Mouse (Mus musculus) stomach, embryonic 15.5 days (tissue): ENCODE measurements around the gene Cacna2d3. TPM values are rescaled to one million over a fixed set of nuclear protein-coding genes. Genes with fewer than 3 reads are reported as not detected.

Experiments
- ATAC-seq: fragments of 200-750 bp; cut with Nextera tagmentation; 2 replicates; pipeline ENCODE4 v1.8.0; 2017; ENCODE audit warnings: low read depth, moderate number of reproducible peaks, moderate TSS enrichment; ENCODE audit not compliant: insufficient read depth, low FRiP score
- H3K27ac ChIP-seq: fragments of 300-500 bp; sonication (generic); 2 replicates; pipeline ENCODE4 v1.5.1; 2015; ENCODE audit warnings: mild to moderate bottlenecking, inconsistent platforms
- H3K27me3 ChIP-seq: fragments of 300-500 bp; sonication (generic); replicated peaks from 2 replicates; pipeline ENCODE4 v1.6.1; 2015; ENCODE audit warnings: inconsistent platforms
- H3K36me3 ChIP-seq: fragments of 300-500 bp; sonication (generic); 2 replicates; pipeline ENCODE4 v1.6.1; 2015; ENCODE audit warnings: inconsistent platforms
- H3K4me1 ChIP-seq: fragments of 300-500 bp; sonication (generic); 2 replicates; pipeline ENCODE4 v1.6.1; 2015; ENCODE audit warnings: inconsistent platforms
- H3K4me2 ChIP-seq: fragments of 300-500 bp; sonication (generic); 2 replicates; pipeline ENCODE4 v1.6.1; 2015; ENCODE audit warnings: mild to moderate bottlenecking, inconsistent platforms
- H3K4me3 ChIP-seq: fragments of 300-500 bp; sonication (generic); replicated peaks from 2 replicates; pipeline ENCODE4 v1.5.1; 2015; ENCODE audit warnings: inconsistent platforms
- H3K9ac ChIP-seq: fragments of 300-500 bp; sonication (generic); 2 replicates; pipeline ENCODE4 v1.6.1; 2015; ENCODE audit warnings: inconsistent platforms
- H3K9me3 ChIP-seq: fragments of 300-500 bp; sonication (generic); 2 replicates; pipeline ENCODE4 v1.6.1; 2016; ENCODE audit warnings: inconsistent platforms
- WGBS: fragments of 180-500 bp; shearing (Covaris S2); methylation state at CpG from one replicate; pipeline ENCODE4 v1.1.7; 2015; 5-methylcytosine and 5-hydroxymethylcytosine counted together
- polyA plus RNA-seq: library from polyadenylated mRNA; unstranded; fragments of >200 nt; fragmentation: Nextera tagmentation; extraction: Ambion mirVana; gene quantifications from 2 replicates; pipeline ENCODE4 v1.2.1, GENCODE M21; 2015

The Cacna2d3 gene
- polyA plus RNA-seq, 1 experiment from 2014 or later, result 1.6 TPM

- Histone ChIP-seq H3K9me3 (no peaks in the 10 kb centered on the region), H3K27me3 (no peaks in the 10 kb centered on the region), H3K27ac (no peak overlapping the region), H3K36me3 (no peaks in the 10 kb centered on the region), H3K4me3 (no peak overlapping the region), H3K9ac (no peak overlapping the region), H3K4me1 (no peaks in the 10 kb centered on the region), H3K4me2 (no peak overlapping the region)
- ATAC-seq, result no peak
- 78% methylated on average over 3 of the region's 3 CpGs for WGBS
Measured at GRCm38 (mm10) chr14:29556152-29556551, 165.5 kb downstream of the Cacna2d3 start.

DNA sequence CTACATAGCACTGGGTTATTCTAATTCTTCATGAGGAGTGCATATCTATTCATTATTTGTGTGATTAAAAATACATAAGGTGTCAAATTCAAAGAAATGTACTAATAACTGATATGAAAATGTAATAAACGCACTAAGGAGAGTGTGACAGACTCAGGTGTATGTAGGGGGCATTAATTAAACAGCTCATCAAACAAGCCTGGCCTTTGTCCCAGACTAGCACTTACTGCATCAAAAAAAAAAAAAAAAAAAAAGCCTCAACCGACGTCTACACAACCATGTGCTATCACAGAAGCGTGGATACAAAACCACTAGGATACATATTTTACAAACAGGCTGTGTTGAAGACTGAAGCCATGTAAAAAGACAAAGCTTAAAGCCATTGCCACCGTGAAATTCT, 169.2 kb downstream of the Cacna2d3 start:
- WGBS, result 72% methylated on average over 5 of the region's 5 CpGs
- ATAC-seq, result no peak
- H3K4me3 ChIP-seq, result no peak overlapping the region

DNA sequence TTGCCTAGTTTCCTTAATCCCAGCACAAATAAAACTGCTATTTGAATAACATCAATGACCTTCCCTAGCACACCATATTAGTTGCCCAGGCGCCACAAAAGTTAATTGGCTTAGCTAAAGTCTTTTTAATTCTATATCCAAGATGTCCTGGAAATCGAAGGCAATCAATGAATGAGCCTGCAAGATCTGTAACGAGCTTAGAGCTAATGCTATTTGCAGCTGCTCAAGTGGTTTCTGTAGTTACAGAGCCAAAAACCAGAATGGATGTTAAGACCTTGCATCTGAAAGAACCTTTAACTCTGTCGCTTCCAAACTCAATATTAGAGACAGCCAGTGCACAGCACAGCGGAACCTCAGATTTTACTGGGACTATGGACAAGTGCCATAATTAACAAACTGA, 173.0 kb downstream of the Cacna2d3 start:
- Histone ChIP-seq H3K9ac (no peak overlapping the region), H3K4me2 (no peak overlapping the region), H3K4me1 (no peaks in the 10 kb centered on the region), H3K4me3 (no peak overlapping the region), H3K9me3 (no peaks in the 10 kb centered on the region), H3K27ac (no peak overlapping the region), H3K27me3 (no peaks in the 10 kb centered on the region), H3K36me3 (no peaks in the 10 kb centered on the region)
- 77% methylated on average over 5 of the region's 5 CpGs for WGBS
- no peak for ATAC-seq

More for the DNA sequence above, 169.2 kb downstream of the Cacna2d3 start:
- Histone ChIP-seq H3K9me3 (no peaks in the 10 kb centered on the region), H3K4me1 (no peaks in the 10 kb centered on the region), H3K27me3 (no peaks in the 10 kb centered on the region), H3K36me3 (no peaks in the 10 kb centered on the region), H3K4me2 (no peak overlapping the region), H3K9ac (no peak overlapping the region), H3K27ac (no peak overlapping the region)

DNA sequence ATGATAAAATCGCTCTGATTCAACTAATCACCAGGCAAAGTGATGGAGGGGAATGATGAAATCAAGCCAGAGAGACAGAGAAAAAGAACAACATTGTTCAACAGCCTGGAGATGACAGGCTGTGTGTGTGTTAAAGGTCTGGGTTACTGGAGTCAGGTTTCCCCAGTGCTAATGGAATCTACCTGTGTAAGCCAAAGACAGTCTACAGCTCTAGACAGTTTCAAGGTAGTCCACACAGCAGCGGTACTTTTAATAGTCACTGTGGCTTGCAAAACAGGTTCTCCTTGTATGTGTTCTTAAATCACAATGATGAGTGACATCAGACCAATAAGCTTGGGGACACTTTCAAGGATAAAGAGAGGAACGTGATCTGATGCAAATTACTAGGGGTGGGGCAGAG, 191.1 kb downstream of the Cacna2d3 start:
- WGBS, result 63% methylated on average over 3 of the region's 3 CpGs
- Histone ChIP-seq H3K9ac (no peak overlapping the region), H3K4me2 (no peak overlapping the region), H3K27ac (no peak overlapping the region), H3K36me3 (no peaks in the 10 kb centered on the region), H3K4me3 (no peak overlapping the region), H3K4me1 (no peaks in the 10 kb centered on the region), H3K9me3 (no peaks in the 10 kb centered on the region), H3K27me3 (no peaks in the 10 kb centered on the region)
- ATAC-seq, result no peak

DNA sequence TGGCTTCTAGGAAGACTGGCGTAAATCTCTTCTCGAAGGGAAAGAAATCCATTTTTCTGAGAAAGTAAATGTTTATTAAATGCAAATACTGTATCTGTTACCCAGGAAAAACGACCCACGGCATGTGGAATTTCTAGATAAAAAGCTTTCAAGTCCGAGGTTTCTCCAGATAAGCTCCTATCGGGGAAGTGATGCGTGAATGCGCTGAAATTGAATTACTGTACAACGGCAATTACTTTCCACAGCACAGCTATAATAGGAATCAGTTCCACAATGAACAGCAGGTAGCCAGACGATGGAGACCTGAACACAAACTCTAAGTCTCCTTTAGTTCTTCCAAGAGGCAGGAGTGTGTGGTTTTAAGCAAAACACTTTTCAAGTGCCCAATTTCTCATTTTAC, 193.0 kb downstream of the Cacna2d3 start:
- H3K4me2 ChIP-seq, result no peak overlapping the region

DNA sequence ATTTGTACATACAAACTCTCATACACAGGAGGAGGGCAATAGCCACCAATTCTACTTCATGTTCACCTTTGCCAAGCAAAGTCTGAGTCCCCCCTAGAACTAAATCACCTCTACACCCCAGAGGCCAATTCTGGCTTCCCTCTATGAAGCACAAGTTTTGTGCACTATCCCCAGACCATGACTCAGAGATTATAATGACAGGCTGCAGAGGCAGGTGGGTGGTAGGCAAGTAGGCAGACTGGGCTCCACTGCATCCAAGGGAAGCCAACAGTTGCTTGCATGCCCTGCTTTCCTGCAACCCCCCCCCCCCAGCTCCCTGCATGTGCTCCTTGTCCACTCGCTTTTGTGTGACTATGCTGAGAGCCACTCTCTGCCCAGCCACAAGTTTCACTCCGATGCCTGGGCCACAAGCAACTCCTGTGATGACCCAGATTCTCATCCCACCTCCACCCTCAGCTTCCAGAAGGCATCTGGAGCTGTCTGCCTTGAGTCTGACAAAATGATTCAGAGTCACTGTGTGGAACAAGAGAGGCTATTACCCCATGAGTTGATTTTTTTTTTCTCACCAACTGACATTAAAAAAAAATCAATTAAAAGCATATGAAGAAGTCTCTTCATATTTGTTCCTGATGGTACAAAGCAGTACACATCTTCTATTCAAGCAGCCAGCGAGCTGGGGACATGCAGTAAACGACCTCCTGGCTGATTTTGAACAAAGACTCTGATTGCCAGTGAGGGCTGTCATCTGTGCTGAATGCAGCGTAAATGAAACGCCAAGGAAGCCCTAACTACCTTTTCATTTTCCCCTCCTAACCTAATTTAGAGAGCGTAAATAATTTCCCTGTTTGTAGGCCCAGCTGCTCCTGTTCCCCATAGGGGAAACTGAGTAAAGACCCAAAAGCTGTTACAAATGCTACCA, 201.7 kb downstream of the Cacna2d3 start:
- 66% methylated on average over 7 of the region's 7 CpGs for WGBS
- no peaks in the 10 kb centered on the region for H3K9me3 ChIP-seq
- H3K4me1 ChIP-seq, result no peaks in the 10 kb centered on the region
- H3K9ac ChIP-seq, result no peak overlapping the region
- no peak overlapping the region for H3K4me3 ChIP-seq
- no peak overlapping the region for H3K4me2 ChIP-seq
- no peak overlapping the region for H3K27ac ChIP-seq
- no peaks in the 10 kb centered on the region for H3K27me3 ChIP-seq
- H3K36me3 ChIP-seq, result no peaks in the 10 kb centered on the region
- ATAC-seq, result no peak

More for the DNA sequence above, 193.0 kb downstream of the Cacna2d3 start:
- no peak for ATAC-seq
- H3K4me1 ChIP-seq, result no peaks in the 10 kb centered on the region
- no peaks in the 10 kb centered on the region for H3K27me3 ChIP-seq
- WGBS, result 47% methylated on average over 10 of the region's 10 CpGs
- no peak overlapping the region for H3K9ac ChIP-seq
- H3K36me3 ChIP-seq, result no peaks in the 10 kb centered on the region
- H3K4me3 ChIP-seq, result no peak overlapping the region
- H3K27ac ChIP-seq, result no peak overlapping the region
- no peaks in the 10 kb centered on the region for H3K9me3 ChIP-seq

DNA sequence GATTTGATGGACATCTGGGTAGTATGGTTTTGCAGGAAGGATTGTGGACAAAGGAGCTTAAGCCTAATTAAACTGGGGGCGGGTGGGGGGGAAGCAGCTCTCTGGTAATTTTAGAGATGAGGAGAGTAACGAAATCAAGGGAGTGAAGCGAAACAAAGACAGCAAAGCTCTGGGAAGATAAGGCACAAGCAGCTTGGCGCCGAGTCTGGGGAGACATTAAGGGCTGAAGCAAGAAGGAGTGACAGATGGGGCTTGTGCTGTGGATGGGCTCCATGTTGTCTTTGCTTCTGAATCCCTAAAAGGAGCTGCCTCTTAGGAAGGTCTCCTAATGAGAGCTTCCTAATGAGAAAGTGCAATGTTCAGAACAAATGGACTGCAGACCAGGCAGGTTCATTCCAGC, 219.0 kb downstream of the Cacna2d3 start:
- no peak overlapping the region for H3K4me2 ChIP-seq
- no peak overlapping the region for H3K4me3 ChIP-seq
- WGBS, result 64% methylated on average over 5 of the region's 5 CpGs
- no peaks in the 10 kb centered on the region for H3K4me1 ChIP-seq
- H3K27me3 ChIP-seq, result no peaks in the 10 kb centered on the region
- H3K27ac ChIP-seq, result no peak overlapping the region
- H3K9me3 ChIP-seq, result no peaks in the 10 kb centered on the region
- ATAC-seq, result no peak
- no peak overlapping the region for H3K9ac ChIP-seq
- no peaks in the 10 kb centered on the region for H3K36me3 ChIP-seq

GRCm38 (mm10) chr14:29498546-29499290, 222.9 kb downstream of the Cacna2d3 start:
- 43% methylated on average over 8 of the region's 8 CpGs for WGBS
- no peak overlapping the region for H3K4me2 ChIP-seq
- H3K4me1 ChIP-seq, result no peaks in the 10 kb centered on the region
- H3K4me3 ChIP-seq, result no peak overlapping the region
- H3K9me3 ChIP-seq, result no peaks in the 10 kb centered on the region
- ATAC-seq, result no peak
- H3K27ac ChIP-seq, result 0 out of 2 replicates have a peak overlapping the region, but pooled peaks have one; percentile 16
- no peaks in the 10 kb centered on the region for H3K27me3 ChIP-seq
- H3K9ac ChIP-seq, result no peak overlapping the region
- no peaks in the 10 kb centered on the region for H3K36me3 ChIP-seq

DNA sequence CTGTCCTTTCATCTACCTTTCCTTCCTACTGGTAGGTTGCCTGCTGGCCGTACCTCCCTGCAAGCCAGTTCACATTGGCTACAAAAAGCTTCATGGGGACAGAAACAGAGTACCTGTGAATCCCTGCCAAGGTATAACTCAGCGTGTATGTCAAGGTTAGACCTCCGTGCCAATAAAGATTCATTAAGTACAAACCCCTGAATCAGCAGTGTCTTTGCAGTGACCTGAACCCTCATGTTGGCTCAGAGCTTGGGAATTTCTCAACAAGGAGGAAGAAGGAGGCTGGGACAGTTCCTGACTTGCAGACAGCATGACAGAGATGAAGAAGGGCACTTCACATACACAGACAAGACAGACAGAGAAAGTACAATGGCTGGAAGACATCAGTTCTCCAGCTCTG, 225.1 kb downstream of the Cacna2d3 start:
- Histone ChIP-seq H3K9me3 (no peaks in the 10 kb centered on the region), H3K36me3 (no peaks in the 10 kb centered on the region), H3K27ac (no peak overlapping the region), H3K4me1 (no peaks in the 10 kb centered on the region), H3K27me3 (no peaks in the 10 kb centered on the region), H3K9ac (no peak overlapping the region), H3K4me3 (no peak overlapping the region), H3K4me2 (no peak overlapping the region)
- 82% methylated on average over 3 of the region's 3 CpGs for WGBS
- ATAC-seq, result no peak

GRCm38 (mm10) chr14:29491786-29492185, 229.9 kb downstream of the Cacna2d3 start:
- Histone ChIP-seq H3K27me3 (no peaks in the 10 kb centered on the region), H3K27ac (no peak overlapping the region), H3K4me1 (no peaks in the 10 kb centered on the region), H3K4me2 (no peak overlapping the region), H3K4me3 (no peak overlapping the region), H3K36me3 (no peaks in the 10 kb centered on the region), H3K9ac (no peak overlapping the region), H3K9me3 (no peaks in the 10 kb centered on the region)
- ATAC-seq, result no peak
- WGBS, result 64% methylated on average over 1 of the region's 1 CpGs

- 40% methylated on average over 1 of the region's 1 CpGs for WGBS
- Histone ChIP-seq H3K36me3 (no peaks in the 10 kb centered on the region), H3K4me3 (no peak overlapping the region), H3K27ac (no peak overlapping the region), H3K4me2 (no peak overlapping the region), H3K4me1 (no peaks in the 10 kb centered on the region), H3K27me3 (no peaks in the 10 kb centered on the region), H3K9ac (no peak overlapping the region), H3K9me3 (no peaks in the 10 kb centered on the region)
- no peak for ATAC-seq
Measured at GRCm38 (mm10) chr14:29485416-29485815, 236.2 kb downstream of the Cacna2d3 start.

DNA sequence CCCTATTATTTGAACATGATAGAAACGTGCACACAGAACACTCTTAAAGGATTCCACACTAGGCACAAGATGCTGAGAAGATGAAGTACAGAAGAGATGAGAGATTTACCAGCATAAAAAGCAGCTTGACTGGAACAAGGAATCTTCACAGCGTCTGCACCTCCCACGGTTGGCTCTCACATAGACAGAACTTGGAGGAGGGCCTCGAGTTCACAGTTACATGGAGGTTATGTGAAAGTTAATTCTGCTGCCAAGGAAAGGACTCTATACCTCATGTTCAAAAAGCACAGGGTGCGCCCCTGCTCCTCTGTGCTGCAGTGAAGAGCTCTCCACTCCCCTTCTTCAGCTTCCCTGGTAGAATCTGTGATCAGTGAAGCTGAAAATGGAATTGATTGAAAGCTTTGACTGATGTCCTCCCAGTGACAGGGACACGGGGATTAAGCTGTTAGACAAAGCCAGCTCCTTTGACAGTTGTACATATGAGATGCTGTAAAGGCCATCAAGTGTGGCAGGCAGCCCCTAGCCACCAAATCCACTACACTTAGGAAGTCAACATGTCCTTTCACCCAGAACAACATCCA, 243.2 kb downstream of the Cacna2d3 start:
- no peaks in the 10 kb centered on the region for H3K27me3 ChIP-seq
- H3K4me2 ChIP-seq, result no peak overlapping the region
- H3K9ac ChIP-seq, result no peak overlapping the region
- ATAC-seq, result no peak
- no peaks in the 10 kb centered on the region for H3K36me3 ChIP-seq
- no peak overlapping the region for H3K4me3 ChIP-seq
- H3K9me3 ChIP-seq, result no peaks in the 10 kb centered on the region
- no peak overlapping the region for H3K27ac ChIP-seq
- WGBS, result 69% methylated on average over 6 of the region's 6 CpGs
- no peaks in the 10 kb centered on the region for H3K4me1 ChIP-seq
